Mouse (Mus musculus) limb, embryonic 12.5 days (tissue): ENCODE results near the gene Glmp. TPM values are rescaled to one million over a fixed set of nuclear protein-coding genes. Genes with fewer than 3 reads are reported as not detected.
"Not testable (repeated sequence)": the region's sequence is repeated elsewhere in the genome, so short reads cannot be mapped to it uniquely, and the experiment has no call there.

Source experiments
- ATAC-seq: fragments of 200-750 bp; cut with Nextera tagmentation; 2 replicates; pipeline ENCODE4 v1.8.0; 2017; ENCODE audit warnings: low read depth, moderate TSS enrichment; ENCODE audit not compliant: insufficient number of reproducible peaks, insufficient read depth, low FRiP score, low TSS enrichment
- H3K27ac ChIP-seq: fragments of 300-500 bp; sonication (generic); 2 replicates; pipeline ENCODE4 v1.5.1; 2016; ENCODE audit warnings: mild to moderate bottlenecking, moderate library complexity
- H3K27me3 ChIP-seq: fragments of 300-500 bp; sonication (generic); 2 replicates; pipeline ENCODE4 v1.6.1; 2016; ENCODE audit warnings: mild to moderate bottlenecking, moderate library complexity
- H3K36me3 ChIP-seq: fragments of 300-500 bp; sonication (generic); 2 replicates; pipeline ENCODE4 v1.6.1; 2016; ENCODE audit warnings: mild to moderate bottlenecking, moderate library complexity
- H3K4me1 ChIP-seq: fragments of 300-500 bp; sonication (generic); replicated peaks from 2 replicates; pipeline ENCODE4 v1.6.1; 2016
- H3K4me2 ChIP-seq: fragments of 300-500 bp; sonication (generic); 2 replicates; pipeline ENCODE4 v1.6.1; 2016; ENCODE audit warnings: mild to moderate bottlenecking, moderate library complexity
- H3K4me3 ChIP-seq: fragments of 300-500 bp; sonication (generic); replicated peaks from 2 replicates; pipeline ENCODE4 v1.5.1; 2016; ENCODE audit warnings: mild to moderate bottlenecking
- H3K9ac ChIP-seq: fragments of 300-500 bp; sonication (generic); replicated peaks from 2 replicates; pipeline ENCODE4 v1.6.1; 2016; ENCODE audit warnings: mild to moderate bottlenecking, moderate library complexity
- H3K9me3 ChIP-seq: fragments of 300-500 bp; sonication (generic); 2 replicates; pipeline ENCODE4 v1.6.1; 2016; ENCODE audit warnings: mild to moderate bottlenecking, moderate library complexity
- WGBS: fragments of 180-500 bp; shearing (Covaris S2); methylation state at CpG from one replicate; pipeline ENCODE4 v1.1.7; 2016; 5-methylcytosine and 5-hydroxymethylcytosine counted together
- polyA plus RNA-seq: library from polyadenylated mRNA; unstranded; fragments of >200 nt; fragmentation: Nextera tagmentation; extraction: Ambion mirVana; gene quantifications from 2 replicates; pipeline ENCODE4 v1.2.1, GENCODE M21; 2016

The Glmp gene
- polyA plus RNA-seq, 1 experiment from 2014 or later: 164 TPM

- not testable (repeated sequence) for ATAC-seq, H3K9me3 ChIP-seq, H3K36me3 ChIP-seq, H3K4me3 ChIP-seq, H3K9ac ChIP-seq, H3K4me1 ChIP-seq, H3K27me3 ChIP-seq, H3K4me2 ChIP-seq, H3K27ac ChIP-seq
- 78% methylated on average over 5 of the region's 5 CpGs for WGBS
Observed at GRCm38 (mm10) chr3:88378599-88378998, 53.8 kb downstream of the Glmp start, which contains the start of gene Bglap2. Gene Bglap2, minus strand, starts transcription at chr3:88378699.

Other genes starting within 250 kb of the Glmp start
- gene Ttc24, start 246.7 kb upstream of the Glmp start, polyA plus RNA-seq: not detected in 2 replicates
- 24.3 and 25.6 TPM in 2 replicates for gene Iqgap3, start 243.1 kb upstream of the Glmp start, polyA plus RNA-seq
- 12.1 and 14.3 TPM in 2 replicates for gene Mef2d, start 182.7 kb upstream of the Glmp start, polyA plus RNA-seq
- 1.3 TPM in 2 replicates for gene Rhbg, start 70.3 kb upstream of the Glmp start, polyA plus RNA-seq
- 0.25 TPM in 1 of 2 replicates, not detected in the other for gene Gm38392, start 37.8 kb upstream of the Glmp start, polyA plus RNA-seq
- 13.5 and 14.3 TPM in 2 replicates for gene Tsacc, start 28.0 kb upstream of the Glmp start, polyA plus RNA-seq
- gene Cct3, start 27.9 kb upstream of the Glmp start, polyA plus RNA-seq: 642 and 647 TPM in 2 replicates
- gene Tmem79, start 11.1 kb downstream of the Glmp start, polyA plus RNA-seq: 2.6 and 2.9 TPM in 2 replicates
- gene Smg5, start 11.2 kb downstream of the Glmp start, polyA plus RNA-seq: 69.2 and 74.4 TPM in 2 replicates
- gene Paqr6, start 39.6 kb downstream of the Glmp start, polyA plus RNA-seq: 2.8 and 3.2 TPM in 2 replicates
- 0.10 and 0.29 TPM in 2 replicates for gene Bglap3, start 47.7 kb downstream of the Glmp start, polyA plus RNA-seq
- not detected in 2 replicates for gene Bglap2, start 53.7 kb downstream of the Glmp start, polyA plus RNA-seq
- not detected in 2 replicates for gene Bglap, start 59.4 kb downstream of the Glmp start, polyA plus RNA-seq
- 149 and 151 TPM in 2 replicates for gene Pmf1, start 85.3 kb downstream of the Glmp start, polyA plus RNA-seq
- 13.7 and 16.2 TPM in 2 replicates for gene Slc25a44, start 100.1 kb downstream of the Glmp start, polyA plus RNA-seq
- gene Sema4a, start 136.2 kb downstream of the Glmp start, polyA plus RNA-seq: 8.0 and 8.3 TPM in 2 replicates
- 51.8 and 56.4 TPM in 2 replicates for gene Lmna, start 184.9 kb downstream of the Glmp start, polyA plus RNA-seq
- gene Mex3a, start 207.4 kb downstream of the Glmp start, polyA plus RNA-seq: 37.4 and 38.0 TPM in 2 replicates
- 2.6 and 3.5 TPM in 2 replicates for gene Rab25, start 223.3 kb downstream of the Glmp start, polyA plus RNA-seq
- 134 and 139 TPM in 2 replicates for gene Lamtor2, start 228.1 kb downstream of the Glmp start, polyA plus RNA-seq
- gene Ubqln4, start 228.7 kb downstream of the Glmp start, polyA plus RNA-seq: 62.6 and 67.0 TPM in 2 replicates